Mouse (Mus musculus) bone marrow, adult 2 months (tissue): ENCODE data around the gene Olfr1426.

Experiments used
- CTCF ChIP-seq: fragments of 200-500 bp; IDR thresholded peaks from 2 replicates; pipeline ENCODE4 v1.5.1; 2011; ENCODE audit warnings: low read length, control low read depth; ENCODE audit not compliant: control insufficient read depth, insufficient read depth
- POLR2A ChIP-seq: fragments of 200-500 bp; IDR thresholded peaks from 2 replicates; pipeline ENCODE4 v1.6.1; 2011; ENCODE audit warnings: low read depth, mild to moderate bottlenecking, control low read depth, low read length, borderline replicate concordance; ENCODE audit not compliant: control insufficient read depth

DNA sequence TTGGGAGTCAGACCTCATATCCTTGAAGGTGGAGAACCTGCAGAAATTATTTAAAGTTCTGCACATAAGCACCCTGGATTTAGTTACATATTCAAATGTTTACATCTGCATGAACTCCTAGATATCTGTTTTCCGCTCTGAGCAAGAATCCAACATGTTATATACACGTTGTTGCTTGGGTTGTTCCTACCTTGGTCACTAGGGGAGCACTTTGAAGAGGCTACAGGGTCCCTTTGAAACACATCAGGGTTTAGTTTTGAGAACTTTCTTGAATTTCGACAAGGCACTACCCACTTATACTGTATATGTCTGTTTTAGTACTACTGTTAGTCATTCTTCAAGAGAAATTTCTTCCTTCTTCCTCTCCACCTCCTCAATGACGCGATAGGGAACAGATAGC lies 48.6 kb downstream of the Olfr1426 start:
- TF ChIP-seq CTCF (no peak), POLR2A (no peak)
